Mouse (Mus musculus) cerebellum, adult 2 months (tissue): ENCODE results near the gene Cend1.
A peak's percentile ranks its signal among the peaks of the same experiment; 100 is the strongest.

Experiments
- CTCF ChIP-seq: fragments of 200-500 bp; IDR thresholded peaks from 2 replicates; pipeline ENCODE4 v1.5.1; 2011; ENCODE audit warnings: low read depth, mild to moderate bottlenecking, control low read depth, low read length, moderate library complexity, borderline replicate concordance; ENCODE audit not compliant: insufficient read depth
- POLR2A ChIP-seq: fragments of 200-500 bp; IDR thresholded peaks from 2 replicates; pipeline ENCODE4 v1.6.1; 2011; ENCODE audit warnings: low read length, control low read depth, borderline replicate concordance; ENCODE audit not compliant: insufficient read depth

DNA sequence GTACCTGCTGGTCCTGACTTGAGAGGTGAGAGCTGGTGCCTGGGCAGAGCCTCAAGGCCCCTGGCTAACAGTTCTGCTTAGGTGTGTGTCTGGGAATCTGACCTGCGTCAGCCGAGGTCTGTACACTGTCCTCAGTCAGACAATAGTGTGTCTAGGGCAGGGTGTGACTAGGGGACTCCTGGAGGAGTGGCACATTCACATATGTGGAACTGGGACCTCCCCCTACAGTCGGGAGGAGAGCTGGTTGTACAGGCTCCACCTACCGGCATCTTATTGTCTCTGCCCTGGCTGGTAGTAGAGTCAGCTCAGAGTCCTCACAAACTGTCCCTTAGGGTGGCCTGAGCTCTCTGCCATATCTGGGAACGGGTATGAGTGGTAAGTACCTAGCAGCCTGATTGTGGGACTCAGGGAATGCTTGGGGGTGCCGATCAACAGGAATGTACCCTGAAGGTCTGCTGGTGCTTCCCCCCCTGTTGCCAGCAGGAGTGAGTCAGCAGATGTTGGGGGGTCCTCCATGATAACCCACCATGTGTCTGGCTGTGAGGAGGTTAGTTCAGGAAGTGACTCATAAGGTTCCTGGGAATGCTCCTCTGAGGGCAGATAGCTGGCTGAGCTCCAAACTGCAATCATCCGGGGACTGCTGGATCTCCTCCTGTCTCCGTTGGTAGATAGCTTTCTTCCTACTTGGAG is 39.4 kb upstream of the Cend1 start:
- TF ChIP-seq CTCF (peak; percentile 41; the same call in 1 of the 2 replicates), POLR2A (no peak)
